Mouse (Mus musculus) heart, postnatal 25 days (tissue): Measurements from ENCODE around the gene Adk. TPM values are rescaled to one million over a fixed set of nuclear protein-coding genes. Genes with fewer than 3 reads are reported as not detected.
"Not testable (repeated sequence)": the region's sequence is repeated elsewhere in the genome, so short reads cannot be mapped to it uniquely, and the experiment has no call there.

Experiments
- DNase-seq: peaks from one replicate; pipeline ENCODE4 v3.0.0; 2022; ENCODE audit warnings: low spot score
- intact Hi-C: fragments of 180-260 bp; cut with DNase I; formaldehyde crosslinking; loops from one replicate; pipeline ENCODE4 v1.15.1; 2025
- total RNA-seq, 2 experiments: library from RNA; stranded (reverse); gene quantifications; 2 replicates each; pipeline ENCODE4 v1.2.3; 2021

Gene Adk
- total RNA-seq, 2 experiments from 2014 or later = 236 to 274 TPM

- DNase-seq = no peak
- intact Hi-C loops = no loop called here
These were observed 401.5 kb downstream of the Adk start for GRCm38 (mm10) chr14:21453896-21454295.

- no peak for DNase-seq
- intact Hi-C loops = no loop called here
These were observed 403.4 kb downstream of the Adk start for GRCm38 (mm10) chr14:21455654-21456350.

- no peak for DNase-seq
- intact Hi-C loops = no loop called here
These were observed 404.2 kb downstream of the Adk start for GRCm38 (mm10) chr14:21456526-21456925.

GRCm38 (mm10) chr14:21457876-21458275 lies 405.5 kb downstream of the Adk start:
- no peak for DNase-seq
- intact Hi-C loops = no loop called here

- intact Hi-C loops = no loop called here
- no peak for DNase-seq
These were observed 406.3 kb downstream of the Adk start for GRCm38 (mm10) chr14:21458696-21459095.

- no peak for DNase-seq
- intact Hi-C loops = no loop called here
These were observed 406.8 kb downstream of the Adk start for GRCm38 (mm10) chr14:21459163-21459562.

GRCm38 (mm10) chr14:21462398-21462797 lies 410.0 kb downstream of the Adk start:
- intact Hi-C loops = no loop called here
- no peak for DNase-seq

- intact Hi-C loops = no loop called here
- no peak for DNase-seq
These were observed 410.8 kb downstream of the Adk start for GRCm38 (mm10) chr14:21463117-21463712.

- DNase-seq = no peak
- intact Hi-C loops = no loop called here
These were observed 418.0 kb downstream of the Adk start for GRCm38 (mm10) chr14:21470386-21470785.

- DNase-seq = no peak
- intact Hi-C loops = no loop called here
These were observed 419.6 kb downstream of the Adk start for GRCm38 (mm10) chr14:21471975-21472374.

- DNase-seq, intact Hi-C loops: not testable (repeated sequence)
These were observed 422.3 kb downstream of the Adk start for GRCm38 (mm10) chr14:21474593-21475132.

- intact Hi-C loops = no loop called here
- DNase-seq = no peak
These were observed 424.8 kb downstream of the Adk start for GRCm38 (mm10) chr14:21477181-21477580.

GRCm38 (mm10) chr14:21479566-21479965 lies 427.2 kb downstream of the Adk start:
- intact Hi-C loops = no loop called here
- no peak for DNase-seq

- DNase-seq = no peak
- intact Hi-C loops = no loop called here
These were observed 427.8 kb downstream of the Adk start for GRCm38 (mm10) chr14:21480191-21480590.

- DNase-seq = no peak
- intact Hi-C loops = no loop called here
These were observed 428.9 kb downstream of the Adk start, which contains the start of gene Kat6b for GRCm38 (mm10) chr14:21481231-21481630. Gene Kat6b (plus strand): TSS chr14:21481434.

GRCm38 (mm10) chr14:21484199-21484598 lies 431.8 kb downstream of the Adk start:
- intact Hi-C loops = no loop called here
- DNase-seq = no peak

GRCm38 (mm10) chr14:21484693-21485092 lies 432.3 kb downstream of the Adk start:
- intact Hi-C loops = no loop called here
- no peak for DNase-seq

GRCm38 (mm10) chr14:21485961-21486520 lies 433.7 kb downstream of the Adk start:
- intact Hi-C loops = no loop called here
- DNase-seq = no peak

- intact Hi-C loops, DNase-seq: not testable (repeated sequence)
These were observed 434.8 kb downstream of the Adk start for GRCm38 (mm10) chr14:21487135-21487534.

- intact Hi-C loops, DNase-seq: not testable (repeated sequence)
These were observed 436.2 kb downstream of the Adk start for GRCm38 (mm10) chr14:21488426-21489115.

GRCm38 (mm10) chr14:21489116-21489485 lies 436.7 kb downstream of the Adk start:
- intact Hi-C loops = no loop called here
- no peak for DNase-seq
